Mouse (Mus musculus): Measurements from ENCODE around the gene Gpat2. TPM values are rescaled to one million over a fixed set of nuclear protein-coding genes. Genes with fewer than 3 reads are reported as not detected.

The Gpat2 gene
- polyA plus RNA-seq, 1 experiment from 2014 or later: not detected

DNA sequence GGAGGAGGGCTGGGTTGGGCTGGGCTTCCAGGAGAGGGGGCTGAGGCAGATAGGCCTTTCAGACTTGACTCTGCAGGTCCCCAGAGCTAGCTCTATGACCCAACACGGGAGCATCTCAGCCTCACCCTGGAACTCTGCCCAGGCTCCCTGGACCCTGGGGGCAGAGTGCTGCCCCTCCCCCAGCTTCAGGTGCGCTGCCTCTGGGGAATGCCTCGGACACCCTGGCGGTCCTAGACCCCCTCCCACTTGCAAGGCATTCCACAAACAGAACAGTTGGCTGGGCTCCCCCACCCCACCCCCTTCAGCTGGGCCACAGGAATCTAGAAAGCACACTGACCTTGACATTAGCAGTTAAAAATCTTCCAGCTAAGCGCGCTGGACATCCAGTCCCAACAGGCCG lies 24.7 kb downstream of the Gpat2 start:
- Histone ChIP-seq H3K4me3 (no peak overlapping the region), H3K27me3 (peaks cover 5% of the 10 kb centered on the region; the same call in 1 of the 2 replicates), H3K4me1 (peaks cover 3% of the 10 kb centered on the region), H3K36me3 (no peaks in the 10 kb centered on the region), H3K4me2 (replicated peaks) (no peak overlapping the region), H3K9me3 (no peaks in the 10 kb centered on the region), H3K9ac (replicated peaks) (no peak overlapping the region), H3K27ac (replicated peaks) (no peak overlapping the region)
- no peak for ATAC-seq (replicated peaks)
- 45% methylated on average over 7 of the region's 7 CpGs for WGBS

DNA sequence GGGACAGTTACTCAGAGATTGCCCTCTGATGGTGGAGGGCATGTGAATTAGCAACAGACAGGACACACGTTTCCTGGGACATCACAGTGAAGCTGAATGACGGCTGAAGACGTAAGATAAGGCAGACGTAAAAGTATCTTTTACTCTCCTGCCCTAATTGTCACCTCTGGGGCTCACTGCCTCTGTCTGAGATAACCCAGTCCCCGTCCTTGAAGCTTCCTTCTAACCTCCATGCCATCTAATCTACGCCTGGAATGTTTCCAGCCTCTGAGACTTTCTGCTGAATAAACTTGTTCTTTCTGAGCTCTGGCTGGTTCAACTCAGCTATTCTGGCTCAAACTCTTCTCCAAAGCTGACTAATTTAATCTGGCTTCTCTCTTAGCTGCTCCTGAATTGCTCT lies 26.7 kb downstream of the Gpat2 start:
- WGBS: 48% methylated on average over 6 of the region's 6 CpGs
- Histone ChIP-seq H3K4me1 (no peaks in the 10 kb centered on the region), H3K27me3 (peaks cover 5% of the 10 kb centered on the region; the same call in 1 of the 2 replicates), H3K36me3 (no peaks in the 10 kb centered on the region), H3K4me3 (no peak overlapping the region), H3K9me3 (no peaks in the 10 kb centered on the region), H3K9ac (replicated peaks) (no peak overlapping the region), H3K4me2 (replicated peaks) (no peak overlapping the region), H3K27ac (replicated peaks) (no peak overlapping the region)
- ATAC-seq (replicated peaks): no peak

DNA sequence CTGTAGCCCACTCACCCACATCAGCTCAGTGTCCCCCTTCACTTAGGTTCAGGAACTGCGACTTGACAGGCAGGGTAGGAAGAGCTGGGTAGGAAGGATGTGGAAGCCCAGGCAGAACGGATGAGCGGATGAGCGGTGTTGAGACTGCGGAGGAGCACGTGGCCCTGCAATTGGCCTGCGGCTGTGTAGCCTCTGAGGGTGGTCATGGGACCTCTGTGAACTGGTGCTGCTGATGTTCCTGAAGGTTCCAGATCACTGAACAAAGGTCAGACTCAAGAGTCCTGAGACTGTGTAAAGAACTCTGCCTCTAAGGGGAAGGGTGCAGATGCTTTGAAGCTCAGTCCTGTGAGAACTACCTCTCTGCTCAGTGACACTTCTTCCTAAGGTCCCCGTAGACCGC lies 28.1 kb downstream of the Gpat2 start:
- Histone ChIP-seq H3K27ac (replicated peaks) (no peak overlapping the region), H3K36me3 (no peaks in the 10 kb centered on the region), H3K27me3 (peaks cover 5% of the 10 kb centered on the region; the same call in 1 of the 2 replicates), H3K4me3 (no peak overlapping the region), H3K4me2 (replicated peaks) (no peak overlapping the region), H3K9me3 (no peaks in the 10 kb centered on the region), H3K4me1 (no peaks in the 10 kb centered on the region), H3K9ac (replicated peaks) (no peak overlapping the region)
- ATAC-seq (replicated peaks): no peak
- 85% methylated on average over 9 of the region's 9 CpGs for WGBS

DNA sequence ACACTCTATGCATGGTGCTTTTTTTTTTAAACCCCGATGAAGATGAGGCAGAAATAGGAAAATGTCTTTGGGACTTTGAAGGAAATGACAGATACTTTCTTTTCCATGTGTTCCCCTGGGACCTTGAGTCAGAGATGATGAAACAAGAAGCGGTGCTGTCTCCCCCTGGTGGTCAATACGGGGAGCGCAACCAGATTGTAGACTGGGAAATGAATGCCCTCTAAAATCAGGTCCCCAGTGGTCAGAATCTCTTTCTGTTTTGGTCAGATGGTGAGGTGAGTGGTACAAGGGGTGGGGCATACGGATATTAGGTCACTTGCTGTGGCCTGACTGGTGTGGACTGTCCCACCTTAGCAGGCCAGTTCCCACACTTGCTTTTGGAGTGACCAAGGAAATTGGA lies 28.8 kb downstream of the Gpat2 start:
- Histone ChIP-seq H3K4me3 (no peak overlapping the region), H3K4me2 (replicated peaks) (no peak overlapping the region), H3K27ac (replicated peaks) (no peak overlapping the region), H3K27me3 (peaks cover 5% of the 10 kb centered on the region; the same call in 1 of the 2 replicates), H3K4me1 (no peaks in the 10 kb centered on the region), H3K36me3 (no peaks in the 10 kb centered on the region), H3K9me3 (no peaks in the 10 kb centered on the region), H3K9ac (replicated peaks) (no peak overlapping the region)
- no peak for ATAC-seq (replicated peaks)
- whole genome bisulfite sequencing: 5% methylated on average over 5 of the region's 5 CpGs

DNA sequence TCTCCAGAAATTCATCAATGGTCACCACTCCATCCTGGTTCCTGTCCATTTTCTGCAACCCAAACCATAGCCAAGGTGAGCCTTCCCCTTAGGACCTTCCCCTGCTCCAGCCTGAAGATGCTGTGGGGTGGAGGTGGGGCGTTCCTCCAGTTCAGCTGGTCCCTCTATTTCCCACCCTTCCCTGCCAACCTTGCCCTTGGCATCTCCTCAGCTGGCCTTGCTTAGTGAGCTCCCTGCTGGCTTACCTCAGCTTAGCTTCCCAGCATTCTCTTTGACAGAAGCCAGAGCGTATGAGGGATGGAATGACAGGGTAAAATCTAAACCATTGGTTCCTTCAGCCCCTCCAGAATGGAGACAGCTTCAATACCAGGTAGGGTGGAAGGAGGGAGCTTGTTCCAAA lies 34.3 kb downstream of the Gpat2 start:
- Histone ChIP-seq H3K9ac (replicated peaks) (no peak overlapping the region), H3K36me3 (no peaks in the 10 kb centered on the region), H3K27ac (replicated peaks) (no peak overlapping the region), H3K9me3 (no peaks in the 10 kb centered on the region), H3K27me3 (no peaks in the 10 kb centered on the region), H3K4me3 (no peak overlapping the region), H3K4me2 (replicated peaks) (no peak overlapping the region), H3K4me1 (no peaks in the 10 kb centered on the region)
- no peak for ATAC-seq (replicated peaks)
- 70% methylated on average over 2 of the region's 2 CpGs for WGBS

DNA sequence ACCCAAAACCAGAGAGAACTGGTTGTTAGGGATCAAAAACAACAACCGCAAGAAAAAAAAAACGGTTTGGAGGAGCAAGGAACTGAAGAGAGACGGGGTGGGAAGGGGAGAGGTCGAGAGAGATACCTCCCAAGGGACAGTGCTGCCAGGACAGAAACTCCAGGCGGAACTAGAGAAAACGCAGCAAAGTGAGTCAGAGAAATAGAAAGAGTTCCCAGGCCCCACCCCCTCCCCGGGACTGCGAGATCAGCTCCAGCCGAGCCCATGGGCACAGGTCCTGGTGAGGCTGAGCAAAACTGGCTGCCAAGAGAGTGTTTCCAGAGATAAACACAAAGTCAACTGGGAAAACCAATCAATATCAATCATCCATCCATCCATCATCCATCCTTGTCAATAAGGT lies 36.4 kb downstream of the Gpat2 start:
- Histone ChIP-seq H3K9ac (replicated peaks) (no peak overlapping the region), H3K9me3 (no peaks in the 10 kb centered on the region), H3K4me3 (no peak overlapping the region), H3K4me2 (replicated peaks) (no peak overlapping the region), H3K27ac (replicated peaks) (no peak overlapping the region), H3K36me3 (no peaks in the 10 kb centered on the region), H3K4me1 (no peaks in the 10 kb centered on the region), H3K27me3 (no peaks in the 10 kb centered on the region)
- WGBS: 61% methylated on average over 9 of the region's 9 CpGs
- ATAC-seq (replicated peaks): no peak

DNA sequence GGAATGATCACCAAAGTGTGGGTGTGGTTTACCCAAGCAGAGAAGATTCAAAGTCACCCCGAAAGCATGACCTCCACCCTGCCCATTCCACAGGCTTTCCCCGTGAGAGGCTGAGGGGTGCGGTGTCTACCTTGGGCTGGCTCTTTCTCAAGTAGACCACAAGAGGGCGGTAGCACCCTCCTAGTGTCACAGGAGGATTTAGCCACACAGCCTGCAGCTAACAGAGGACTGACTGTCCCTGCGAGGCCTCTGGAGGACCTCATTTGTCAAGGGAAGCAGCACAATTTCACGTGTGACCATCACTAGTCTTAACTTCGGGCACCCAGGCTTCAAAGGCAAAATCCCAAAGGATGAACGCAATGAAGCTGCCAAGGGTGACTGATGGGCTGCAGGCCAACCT lies 37.3 kb downstream of the Gpat2 start:
- Histone ChIP-seq H3K4me3 (no peak overlapping the region), H3K36me3 (no peaks in the 10 kb centered on the region), H3K27ac (replicated peaks) (no peak overlapping the region), H3K9me3 (no peaks in the 10 kb centered on the region), H3K9ac (replicated peaks) (no peak overlapping the region), H3K27me3 (no peaks in the 10 kb centered on the region), H3K4me1 (no peaks in the 10 kb centered on the region), H3K4me2 (replicated peaks) (no peak overlapping the region)
- ATAC-seq (replicated peaks): peak; percentile 80; the same call in 1 of the 2 replicates
- 13% methylated on average over 8 of the region's 8 CpGs for WGBS

DNA sequence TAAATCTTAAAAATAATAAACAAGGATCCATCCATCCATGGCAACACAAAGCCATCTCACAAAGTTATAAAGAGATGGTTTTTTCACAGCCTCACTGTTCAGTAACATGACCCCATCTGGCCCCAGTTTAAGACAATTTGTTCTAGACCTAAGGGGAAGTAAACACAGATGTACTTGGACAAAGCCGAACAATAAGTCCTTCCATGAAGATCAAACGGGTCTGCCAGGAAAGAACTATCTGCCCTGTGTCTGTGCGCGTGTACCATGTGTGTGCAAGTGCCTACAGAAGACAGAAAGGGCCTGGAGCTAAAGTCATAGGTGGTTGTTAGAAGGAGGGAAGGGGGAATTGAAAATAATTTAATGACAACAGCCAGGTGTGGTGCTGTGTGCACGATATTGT lies 45.2 kb downstream of the Gpat2 start:
- Histone ChIP-seq H3K9ac (replicated peaks) (no peak overlapping the region), H3K36me3 (no peaks in the 10 kb centered on the region), H3K27me3 (no peaks in the 10 kb centered on the region), H3K27ac (replicated peaks) (no peak overlapping the region), H3K9me3 (no peaks in the 10 kb centered on the region), H3K4me1 (no peaks in the 10 kb centered on the region), H3K4me3 (no peak overlapping the region), H3K4me2 (replicated peaks) (no peak overlapping the region)
- no peak for ATAC-seq (replicated peaks)
- WGBS: 89% methylated on average over 5 of the region's 5 CpGs

DNA sequence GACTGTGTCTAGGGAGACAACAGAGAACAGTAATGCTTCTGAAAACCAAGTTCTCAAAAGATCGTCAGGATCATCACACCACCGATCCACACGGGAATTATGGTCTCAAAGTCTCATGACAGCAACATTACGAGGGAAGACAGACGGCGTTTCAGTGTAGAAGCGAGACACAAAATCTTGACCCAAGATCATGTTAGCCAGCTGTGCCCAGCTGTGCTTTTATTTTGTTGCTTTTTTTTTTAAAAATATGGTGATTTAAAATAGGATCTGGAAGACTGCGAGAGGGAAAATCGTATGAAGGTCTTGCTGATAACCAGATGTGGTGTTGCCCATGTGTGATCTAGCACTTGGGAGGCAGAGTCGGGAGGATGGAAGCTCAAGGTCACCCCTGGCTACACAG lies 45.7 kb downstream of the Gpat2 start:
- Histone ChIP-seq H3K4me2 (replicated peaks) (no peak overlapping the region), H3K4me3 (no peak overlapping the region), H3K36me3 (no peaks in the 10 kb centered on the region), H3K9me3 (no peaks in the 10 kb centered on the region), H3K4me1 (no peaks in the 10 kb centered on the region), H3K27ac (replicated peaks) (no peak overlapping the region), H3K27me3 (no peaks in the 10 kb centered on the region), H3K9ac (replicated peaks) (no peak overlapping the region)
- 95% methylated on average over 10 of the region's 10 CpGs for WGBS
- no peak for ATAC-seq (replicated peaks)

DNA sequence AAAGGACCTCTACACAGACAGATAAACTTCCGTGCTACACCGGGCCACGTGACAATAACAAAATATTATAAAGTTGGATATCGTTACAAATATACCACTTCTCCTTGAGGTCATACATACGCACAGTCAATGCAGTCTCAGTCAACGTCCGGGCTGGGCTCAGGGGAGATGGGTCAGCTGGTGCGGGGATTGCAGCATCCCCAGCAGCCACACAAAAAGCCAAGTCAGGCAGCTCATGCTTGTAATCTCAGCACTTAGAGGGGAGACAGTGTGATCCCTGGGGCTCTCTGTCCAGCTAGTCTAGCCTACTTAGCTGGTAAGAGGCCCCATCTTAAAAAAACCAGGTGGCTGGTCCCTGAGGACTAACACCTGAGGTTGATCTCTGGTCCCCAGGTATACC lies 46.3 kb downstream of the Gpat2 start:
- WGBS: 90% methylated on average over 8 of the region's 8 CpGs
- H3K4me1 ChIP-seq: no peaks in the 10 kb centered on the region
- no peaks in the 10 kb centered on the region for H3K27me3 ChIP-seq
- H3K36me3 ChIP-seq: no peaks in the 10 kb centered on the region
- no peaks in the 10 kb centered on the region for H3K9me3 ChIP-seq
- no peak overlapping the region for H3K27ac ChIP-seq (replicated peaks)
- no peak overlapping the region for H3K4me2 ChIP-seq (replicated peaks)
- H3K9ac ChIP-seq (replicated peaks): no peak overlapping the region
- H3K4me3 ChIP-seq: no peak overlapping the region
- no peak for ATAC-seq (replicated peaks)

DNA sequence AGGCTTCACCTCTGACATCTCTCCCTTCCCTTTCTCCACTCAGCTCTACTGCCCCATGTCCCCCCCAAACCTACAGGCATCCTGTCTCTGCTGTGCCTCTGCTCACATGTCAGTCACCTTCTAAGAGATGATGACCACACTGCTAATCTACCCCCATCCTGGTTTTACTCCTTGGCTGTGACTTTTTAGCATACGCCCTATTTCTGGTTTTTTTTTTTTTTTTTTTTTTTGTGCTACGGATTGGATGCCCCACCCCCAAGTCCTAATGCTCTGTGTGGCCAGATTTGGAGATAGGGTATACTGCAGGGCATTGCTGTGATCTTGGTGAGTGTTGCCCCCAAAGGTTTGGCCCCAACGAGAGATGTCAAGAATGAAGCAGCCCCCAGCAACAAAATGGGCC lies 47.3 kb downstream of the Gpat2 start:
- no peaks in the 10 kb centered on the region for H3K4me1 ChIP-seq
- 86% methylated on average over 3 of the region's 3 CpGs for WGBS
- ATAC-seq (replicated peaks): no peak
- H3K27me3 ChIP-seq: no peaks in the 10 kb centered on the region
- no peak overlapping the region for H3K27ac ChIP-seq (replicated peaks)
- H3K9me3 ChIP-seq: no peaks in the 10 kb centered on the region
- no peaks in the 10 kb centered on the region for H3K36me3 ChIP-seq
- no peak overlapping the region for H3K4me2 ChIP-seq (replicated peaks)
- no peak overlapping the region for H3K4me3 ChIP-seq
- no peak overlapping the region for H3K9ac ChIP-seq (replicated peaks)

DNA sequence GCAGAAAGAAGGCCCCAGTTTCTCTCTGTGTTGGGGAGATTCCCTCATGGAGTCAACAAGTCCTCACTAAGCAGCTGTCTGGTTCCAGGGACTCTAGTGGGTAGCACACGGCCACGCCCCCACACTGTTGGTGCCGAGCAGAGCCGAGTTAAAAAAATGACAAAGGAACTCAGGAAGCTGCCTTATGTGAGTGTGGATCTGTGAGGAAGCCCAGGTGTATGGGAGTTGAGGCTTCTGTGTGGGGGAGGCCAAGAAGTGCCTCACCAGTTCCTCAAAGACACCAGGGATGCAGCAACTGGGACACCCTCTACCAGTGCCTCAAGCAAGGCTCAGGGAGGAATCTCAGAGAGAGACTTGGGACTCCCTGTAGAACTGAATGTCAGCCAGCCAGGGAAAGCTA lies 54.2 kb downstream of the Gpat2 start:
- H3K27ac ChIP-seq (replicated peaks): no peak overlapping the region
- H3K9ac ChIP-seq (replicated peaks): no peak overlapping the region
- ATAC-seq (replicated peaks): no peak
- no peak overlapping the region for H3K4me2 ChIP-seq (replicated peaks)
- no peaks in the 10 kb centered on the region for H3K9me3 ChIP-seq
- 75% methylated on average over 4 of the region's 4 CpGs for WGBS
- H3K4me1 ChIP-seq: peaks cover 26% of the 10 kb centered on the region
- no peaks in the 10 kb centered on the region for H3K36me3 ChIP-seq
- H3K27me3 ChIP-seq: peaks cover 53% of the 10 kb centered on the region
- H3K4me3 ChIP-seq: no peak overlapping the region

DNA sequence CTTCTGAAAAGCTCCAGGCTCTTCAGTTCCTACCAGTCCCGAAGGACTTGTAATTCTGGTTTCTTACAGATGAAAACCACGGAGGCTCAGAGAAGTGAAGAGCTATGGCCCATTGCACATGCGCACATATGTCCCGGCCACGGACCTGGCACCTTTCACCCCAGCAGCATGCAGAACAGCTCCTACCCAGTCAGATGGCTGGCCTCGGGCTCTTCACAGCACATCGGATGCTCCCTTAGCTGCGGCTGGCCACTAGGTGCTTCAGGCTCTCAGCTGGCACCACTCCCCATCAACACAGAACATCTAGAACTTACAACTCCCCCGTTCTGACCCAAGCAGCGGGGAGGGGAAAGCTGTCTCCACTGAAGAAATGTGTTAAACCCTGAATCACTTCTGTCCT lies 54.8 kb downstream of the Gpat2 start:
- H3K4me2 ChIP-seq (replicated peaks): no peak overlapping the region
- no peaks in the 10 kb centered on the region for H3K36me3 ChIP-seq
- ATAC-seq (replicated peaks): no peak
- no peaks in the 10 kb centered on the region for H3K9me3 ChIP-seq
- peaks cover 56% of the 10 kb centered on the region for H3K27me3 ChIP-seq
- no peak overlapping the region for H3K9ac ChIP-seq (replicated peaks)
- WGBS: 70% methylated on average over 10 of the region's 10 CpGs
- no peak overlapping the region for H3K27ac ChIP-seq (replicated peaks)
- H3K4me3 ChIP-seq: no peak overlapping the region
- H3K4me1 ChIP-seq: peaks cover 31% of the 10 kb centered on the region
